Mouse (Mus musculus) neural tube, embryonic 12.5 days (tissue): ENCODE results near the gene Dusp18. TPM values are rescaled to one million over a fixed set of nuclear protein-coding genes. Genes with fewer than 3 reads are reported as not detected.

ENCODE experiments used
- ATAC-seq: fragments of 200-750 bp; cut with Nextera tagmentation; 2 replicates; pipeline ENCODE4 v1.8.0; 2017; ENCODE audit warnings: low read depth, mild to moderate bottlenecking, moderate TSS enrichment, moderate library complexity; ENCODE audit not compliant: low FRiP score
- H3K27ac ChIP-seq: fragments of 300-500 bp; sonication (generic); 2 replicates; pipeline ENCODE4 v1.5.1; 2016
- H3K27me3 ChIP-seq: fragments of 300-500 bp; sonication (generic); replicated peaks from 2 replicates; pipeline ENCODE4 v1.6.1; 2016; ENCODE audit warnings: mild to moderate bottlenecking
- H3K36me3 ChIP-seq: fragments of 300-500 bp; sonication (generic); 2 replicates; pipeline ENCODE4 v1.6.1; 2016; ENCODE audit warnings: mild to moderate bottlenecking
- H3K4me1 ChIP-seq: fragments of 300-500 bp; sonication (generic); 2 replicates; pipeline ENCODE4 v1.6.1; 2016
- H3K4me2 ChIP-seq: fragments of 300-500 bp; sonication (generic); replicated peaks from 2 replicates; pipeline ENCODE4 v1.6.1; 2016; ENCODE audit warnings: mild to moderate bottlenecking
- H3K4me3 ChIP-seq: fragments of 300-500 bp; sonication (generic); 2 replicates; pipeline ENCODE4 v1.5.1; 2016
- H3K9ac ChIP-seq: fragments of 300-500 bp; sonication (generic); 2 replicates; pipeline ENCODE4 v1.6.1; 2016; ENCODE audit warnings: mild to moderate bottlenecking
- H3K9me3 ChIP-seq: fragments of 300-500 bp; sonication (generic); 2 replicates; pipeline ENCODE4 v1.6.1; 2016; ENCODE audit warnings: mild to moderate bottlenecking
- WGBS: fragments of 180-500 bp; shearing (Covaris S2); methylation state at CpG from one replicate; pipeline ENCODE4 v1.1.7; 2016; 5-methylcytosine and 5-hydroxymethylcytosine counted together
- polyA plus RNA-seq: library from polyadenylated mRNA; unstranded; fragments of >200 nt; fragmentation: Nextera tagmentation; extraction: Ambion mirVana; gene quantifications from 2 replicates; pipeline ENCODE4 v1.2.1, GENCODE M21; 2016

The Dusp18 gene
- polyA plus RNA-seq, 1 experiment from 2014 or later: 23.5 TPM

DNA sequence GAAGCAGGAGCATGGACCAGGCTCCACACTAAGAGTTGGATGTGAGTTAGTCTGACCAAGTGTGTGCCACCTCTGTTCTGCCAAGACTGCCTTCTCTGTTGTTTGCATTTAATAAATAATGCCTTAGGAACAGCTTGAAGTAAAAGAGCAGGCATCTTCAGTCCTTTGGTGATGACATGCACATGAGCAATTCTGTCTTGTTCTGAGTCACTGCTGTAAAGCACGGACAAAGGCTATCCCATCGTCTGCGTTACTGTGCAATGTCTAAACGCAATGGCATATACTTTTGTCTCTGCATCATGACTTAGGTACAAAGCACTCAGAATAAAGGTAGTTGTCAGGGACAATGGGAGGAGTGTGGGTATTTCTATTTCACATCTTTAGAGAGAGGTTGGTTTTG is 35.3 kb upstream of the Dusp18 start:
- peaks cover 5% of the 10 kb centered on the region; the same call in 1 of the 2 replicates for H3K27me3 ChIP-seq
- H3K27ac ChIP-seq: no peak overlapping the region
- no peak overlapping the region for H3K4me2 ChIP-seq
- no peaks in the 10 kb centered on the region for H3K9me3 ChIP-seq
- H3K36me3 ChIP-seq: no peaks in the 10 kb centered on the region
- H3K4me1 ChIP-seq: 0 out of 2 replicates have a peak, but pooled peaks cover 4% of the 10 kb centered on the region
- no peak for ATAC-seq
- H3K4me3 ChIP-seq: no peak overlapping the region
- no peak overlapping the region for H3K9ac ChIP-seq
- WGBS: 91% methylated on average over 4 of the region's 4 CpGs

DNA sequence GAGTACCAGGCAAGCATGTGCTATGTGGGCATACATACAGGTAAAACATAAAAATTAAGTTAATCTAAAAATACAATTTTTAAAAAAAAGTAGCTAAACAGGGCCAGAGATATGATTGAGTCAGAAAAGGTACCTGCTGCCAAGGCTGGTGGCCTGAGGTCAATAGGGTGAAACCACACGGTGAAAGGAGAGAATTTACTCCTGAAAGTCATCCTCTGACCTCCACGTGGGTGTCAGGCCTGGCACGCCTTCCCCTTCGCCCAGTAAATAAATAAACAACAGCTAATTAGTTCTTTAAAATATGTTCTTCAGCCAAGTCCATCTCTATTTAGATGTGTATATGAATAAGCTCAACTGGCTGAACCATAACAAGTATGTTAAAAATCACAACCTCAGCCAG is 34.7 kb upstream of the Dusp18 start:
- Histone ChIP-seq H3K4me3 (no peak overlapping the region), H3K9me3 (no peaks in the 10 kb centered on the region), H3K27me3 (peaks cover 5% of the 10 kb centered on the region; the same call in 1 of the 2 replicates), H3K4me1 (0 out of 2 replicates have a peak, but pooled peaks cover 4% of the 10 kb centered on the region), H3K4me2 (no peak overlapping the region), H3K36me3 (no peaks in the 10 kb centered on the region), H3K9ac (no peak overlapping the region), H3K27ac (no peak overlapping the region)
- 80% methylated on average over 4 of the region's 4 CpGs for WGBS
- no peak for ATAC-seq

DNA sequence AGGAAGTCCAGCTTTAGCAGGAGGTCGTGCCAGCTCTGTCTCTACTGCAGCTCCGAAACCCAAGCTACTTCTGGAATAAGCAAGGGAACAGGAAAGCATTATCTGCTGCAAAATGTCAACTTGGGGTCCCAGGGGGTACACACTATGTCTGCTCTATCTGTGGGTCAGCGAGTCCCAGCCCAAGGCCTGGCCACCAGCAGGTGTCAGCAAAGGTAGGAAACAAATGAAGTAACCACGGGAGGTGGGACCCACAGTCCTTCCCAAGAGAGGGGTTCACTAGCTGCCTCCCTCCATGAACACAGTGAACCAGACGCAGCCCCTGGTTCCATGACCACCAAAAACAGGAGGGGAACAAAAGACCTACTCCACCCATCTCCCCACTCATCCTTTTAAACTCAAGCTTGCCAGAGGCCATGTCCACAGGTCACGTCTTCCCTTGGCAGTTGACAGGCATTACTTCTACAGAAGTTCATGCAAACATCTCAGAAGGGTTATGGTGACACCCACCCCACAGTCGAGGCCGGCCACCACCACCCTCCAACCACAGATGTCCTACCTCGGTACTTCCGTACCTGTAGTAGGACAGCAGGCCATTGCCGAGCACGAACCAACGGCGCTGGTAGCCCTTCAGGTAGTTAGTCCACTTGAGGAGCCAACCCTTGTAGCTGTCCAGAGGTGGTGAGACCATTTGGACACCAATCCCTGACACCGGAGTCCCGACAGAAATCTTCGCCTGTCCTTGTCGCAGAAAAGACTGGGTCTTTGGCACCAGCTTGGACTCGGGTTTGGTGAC is 32.2 kb upstream of the Dusp18 start:
- 0 out of 2 replicates have a peak, but pooled peaks cover 4% of the 10 kb centered on the region for H3K4me1 ChIP-seq
- H3K27ac ChIP-seq: no peak overlapping the region
- no peaks in the 10 kb centered on the region for H3K9me3 ChIP-seq
- ATAC-seq: 0 out of 2 replicates have a peak, but pooled peaks have one; percentile 4
- WGBS: 74% methylated on average over 19 of the region's 19 CpGs
- peaks cover 5% of the 10 kb centered on the region; the same call in 1 of the 2 replicates for H3K27me3 ChIP-seq
- H3K4me2 ChIP-seq: peak overlapping the region; percentile 76
- peak overlapping the region; percentile 57; the same call in 1 of the 2 replicates for H3K9ac ChIP-seq
- H3K36me3 ChIP-seq: no peaks in the 10 kb centered on the region
- peak overlapping the region; percentile 42; the same call in 1 of the 2 replicates for H3K4me3 ChIP-seq

DNA sequence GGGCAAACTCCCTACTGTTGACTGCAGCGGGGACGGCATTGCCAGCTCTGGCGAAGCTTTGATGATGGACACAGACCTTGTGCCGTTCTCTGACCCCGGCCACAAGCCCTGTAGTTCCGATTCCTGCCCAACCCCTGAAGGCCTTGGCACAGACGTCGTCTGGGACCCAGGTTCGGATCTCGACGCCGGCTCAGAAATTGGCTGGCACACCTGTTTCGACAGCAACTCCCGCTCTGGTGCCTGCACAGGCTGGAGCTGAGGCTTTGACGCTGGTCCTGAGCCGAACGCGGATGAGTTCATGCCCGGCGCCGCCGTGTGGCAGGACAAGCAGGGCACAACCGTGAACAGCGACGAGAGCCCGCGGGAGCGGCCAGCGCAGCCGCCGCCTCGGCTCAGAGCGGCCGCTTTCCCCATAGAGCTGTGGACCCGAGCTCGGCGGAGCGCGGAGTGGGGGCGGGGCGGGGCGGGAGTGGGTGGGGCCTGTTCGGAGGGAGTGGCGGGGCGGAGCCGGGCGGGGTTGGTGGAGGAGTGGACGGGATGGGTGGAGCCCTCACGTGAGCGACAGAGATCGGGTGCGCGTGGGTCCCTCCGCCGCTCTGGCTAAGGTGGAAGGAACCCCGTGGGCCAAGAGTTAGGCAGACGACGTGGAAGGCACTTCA is 31.5 kb upstream of the Dusp18 start, which contains the start of gene Osbp2:
Osbp2 (minus strand) TSS at position 450 of the 659 bp plus-strand sequence.
- peak; percentile 92 for ATAC-seq
- Histone ChIP-seq H3K4me2 (peak within 1 kb of the TSS; percentile 76), H3K27me3 (peaks cover 5% of the 10 kb centered on the region; the same call in 1 of the 2 replicates), H3K36me3 (no peaks in the 10 kb centered on the region), H3K9ac (peak within 1 kb of the TSS; percentile 57), H3K9me3 (no peaks in the 10 kb centered on the region), H3K4me3 (peak within 1 kb of the TSS; percentile 42), H3K27ac (no peak within 1 kb of the TSS), H3K4me1 (0 out of 2 replicates have a peak, but pooled peaks cover 4% of the 10 kb centered on the region)
- 4% methylated on average over 53 of the region's 58 CpGs for WGBS

DNA sequence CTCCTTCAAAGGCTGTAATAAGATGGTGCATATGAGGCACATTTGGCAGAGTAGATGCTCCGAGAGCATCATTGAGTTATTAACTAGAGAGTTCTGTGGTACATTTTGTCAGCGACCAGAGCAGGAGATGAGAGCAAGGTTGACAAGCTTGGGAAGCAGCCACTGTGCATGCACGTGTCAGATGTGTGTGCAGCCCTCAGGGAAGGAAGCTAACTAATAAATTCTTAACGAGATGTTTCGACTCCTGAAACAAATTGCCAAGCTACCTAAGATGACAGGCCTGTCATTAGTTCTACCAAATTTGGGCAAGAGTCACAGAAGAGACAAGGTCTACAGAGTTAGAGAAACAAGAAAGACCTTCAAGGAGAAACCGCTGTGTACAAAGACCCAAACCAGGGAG is 30.7 kb upstream of the Dusp18 start:
- Histone ChIP-seq H3K27ac (no peak overlapping the region), H3K9ac (no peak overlapping the region), H3K4me2 (peak overlapping the region; percentile 76), H3K4me1 (0 out of 2 replicates have a peak, but pooled peaks cover 4% of the 10 kb centered on the region), H3K4me3 (peak overlapping the region; percentile 42), H3K27me3 (peaks cover 5% of the 10 kb centered on the region; the same call in 1 of the 2 replicates), H3K9me3 (no peaks in the 10 kb centered on the region), H3K36me3 (no peaks in the 10 kb centered on the region)
- peak; percentile 38 for ATAC-seq
- WGBS: 38% methylated on average over 6 of the region's 6 CpGs

DNA sequence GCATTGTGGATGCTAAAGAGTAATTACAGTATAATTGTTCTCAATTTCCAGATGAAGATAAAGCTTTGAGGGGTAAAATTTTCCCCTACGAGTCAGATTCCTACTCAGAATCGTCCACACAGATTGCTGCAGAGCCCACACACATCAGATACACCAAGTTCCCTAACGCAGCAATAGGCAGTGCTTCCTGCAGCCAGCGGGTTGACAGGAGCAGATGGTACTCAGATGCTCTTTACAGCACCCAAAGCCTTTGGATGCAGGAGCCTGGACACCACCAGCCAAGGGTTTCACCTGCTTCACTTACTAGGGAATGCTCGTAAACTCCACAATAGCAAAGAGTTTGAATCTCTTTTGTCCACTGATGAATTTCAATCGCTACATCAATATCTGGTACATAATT is 18.6 kb upstream of the Dusp18 start:
- ATAC-seq: no peak
- Histone ChIP-seq H3K27me3 (no peaks in the 10 kb centered on the region), H3K9ac (no peak overlapping the region), H3K4me2 (no peak overlapping the region), H3K27ac (no peak overlapping the region), H3K4me3 (no peak overlapping the region), H3K36me3 (no peaks in the 10 kb centered on the region), H3K4me1 (no peaks in the 10 kb centered on the region), H3K9me3 (no peaks in the 10 kb centered on the region)
- 83% methylated on average over 6 of the region's 6 CpGs for WGBS

DNA sequence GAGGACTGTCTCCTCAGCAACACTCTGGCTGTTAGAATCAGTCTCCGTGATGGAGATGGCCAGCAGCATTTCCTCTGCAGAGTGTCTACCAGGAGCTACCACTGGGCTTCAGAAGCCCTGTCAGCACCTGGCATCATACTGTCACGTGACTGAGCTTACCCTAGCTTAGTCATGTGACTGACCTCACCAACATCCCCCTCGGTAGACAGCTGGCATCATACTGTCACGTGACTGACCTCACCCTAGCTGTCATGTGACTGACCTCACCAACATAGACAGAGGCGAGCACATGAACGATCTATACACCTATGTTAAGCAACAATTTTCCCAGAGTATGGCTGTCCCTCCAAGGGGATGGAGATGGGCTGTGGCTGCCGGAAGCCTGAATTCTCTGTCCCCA is 16.4 kb upstream of the Dusp18 start:
- Histone ChIP-seq H3K27me3 (no peaks in the 10 kb centered on the region), H3K9ac (no peak overlapping the region), H3K4me2 (no peak overlapping the region), H3K4me1 (no peaks in the 10 kb centered on the region), H3K4me3 (no peak overlapping the region), H3K36me3 (no peaks in the 10 kb centered on the region), H3K27ac (no peak overlapping the region), H3K9me3 (no peaks in the 10 kb centered on the region)
- WGBS: 78% methylated on average over 7 of the region's 7 CpGs
- ATAC-seq: no peak

DNA sequence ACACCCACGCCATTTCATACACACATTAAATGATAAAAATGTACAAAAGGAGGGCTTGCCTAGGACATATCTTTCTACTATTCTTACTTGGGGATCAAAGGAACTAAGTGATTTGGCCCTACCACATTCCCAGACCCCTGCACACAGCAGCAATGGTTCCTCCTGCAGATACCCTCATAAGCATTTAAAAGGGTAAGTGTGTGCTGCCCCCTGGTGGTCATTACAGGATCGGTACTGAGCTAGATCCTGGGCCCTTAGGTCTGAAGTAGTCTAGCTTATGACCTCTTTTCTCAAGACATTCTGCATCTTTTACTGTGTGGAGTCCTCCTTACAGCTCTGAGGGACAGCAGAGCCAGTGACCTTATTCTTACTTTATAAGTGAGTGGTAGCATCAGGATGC is 15.2 kb upstream of the Dusp18 start:
- no peaks in the 10 kb centered on the region for H3K27me3 ChIP-seq
- H3K9ac ChIP-seq: no peak overlapping the region
- H3K9me3 ChIP-seq: no peaks in the 10 kb centered on the region
- 37% methylated on average over 2 of the region's 2 CpGs for WGBS
- ATAC-seq: 0 out of 2 replicates have a peak, but pooled peaks have one; percentile 48
- no peak overlapping the region for H3K27ac ChIP-seq
- no peaks in the 10 kb centered on the region for H3K36me3 ChIP-seq
- peaks cover 5% of the 10 kb centered on the region; the same call in 1 of the 2 replicates for H3K4me1 ChIP-seq
- no peak overlapping the region for H3K4me2 ChIP-seq
- H3K4me3 ChIP-seq: no peak overlapping the region

DNA sequence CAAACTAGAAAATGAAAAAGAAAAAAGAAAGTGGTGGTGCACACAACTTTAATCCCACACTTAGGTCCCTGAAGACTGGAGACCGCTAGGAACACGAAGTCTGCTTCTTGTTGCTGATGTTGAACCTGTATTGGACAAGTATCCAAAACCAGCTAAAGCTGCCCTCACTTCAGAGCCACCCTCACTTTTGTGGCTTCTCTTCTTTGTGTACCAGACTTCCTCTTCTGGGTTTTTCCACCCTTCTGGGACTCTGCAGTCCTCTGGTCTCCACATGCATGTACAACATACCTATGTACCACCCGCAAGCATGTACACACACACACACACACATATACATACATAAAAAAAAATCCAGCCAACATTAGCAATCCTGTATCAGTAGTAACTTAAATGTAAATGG is 11.3 kb upstream of the Dusp18 start:
- no peak overlapping the region for H3K4me2 ChIP-seq

DNA sequence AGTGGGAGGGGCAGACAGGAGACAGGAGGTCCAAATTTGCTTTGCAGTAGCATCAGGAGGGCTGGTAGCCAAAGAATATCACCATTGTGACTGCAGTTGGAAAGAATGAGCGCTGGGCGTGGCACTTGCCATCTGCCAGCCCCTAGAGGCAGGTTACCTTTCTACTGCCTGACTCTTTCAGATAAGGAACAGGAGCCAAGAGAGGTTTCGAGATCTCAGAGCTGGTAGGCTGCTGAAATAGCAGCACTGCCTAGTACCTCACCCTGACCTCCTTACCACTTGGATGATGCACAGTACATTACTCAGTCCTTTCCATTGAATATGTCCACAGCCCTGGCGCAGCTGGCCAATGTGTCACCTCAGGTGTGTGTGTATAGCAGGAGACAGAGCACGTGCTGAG is 7.7 kb upstream of the Dusp18 start:
- H3K36me3 ChIP-seq: no peaks in the 10 kb centered on the region
- no peaks in the 10 kb centered on the region for H3K27me3 ChIP-seq
- ATAC-seq: no peak
- 73% methylated on average over 5 of the region's 5 CpGs for WGBS
- peaks cover 8% of the 10 kb centered on the region for H3K4me1 ChIP-seq
- H3K4me3 ChIP-seq: no peak overlapping the region
- H3K9me3 ChIP-seq: no peaks in the 10 kb centered on the region
- no peak overlapping the region for H3K9ac ChIP-seq
- no peak overlapping the region for H3K27ac ChIP-seq
- no peak overlapping the region for H3K4me2 ChIP-seq

More for the DNA sequence above, 11.3 kb upstream of the Dusp18 start:
- WGBS: 87% methylated on average over 3 of the region's 3 CpGs
- H3K4me1 ChIP-seq: peaks cover 8% of the 10 kb centered on the region
- H3K27me3 ChIP-seq: no peaks in the 10 kb centered on the region
- H3K36me3 ChIP-seq: no peaks in the 10 kb centered on the region
- H3K9ac ChIP-seq: no peak overlapping the region
- no peak overlapping the region for H3K4me3 ChIP-seq
- no peak overlapping the region for H3K27ac ChIP-seq
- H3K9me3 ChIP-seq: no peaks in the 10 kb centered on the region
- no peak for ATAC-seq

DNA sequence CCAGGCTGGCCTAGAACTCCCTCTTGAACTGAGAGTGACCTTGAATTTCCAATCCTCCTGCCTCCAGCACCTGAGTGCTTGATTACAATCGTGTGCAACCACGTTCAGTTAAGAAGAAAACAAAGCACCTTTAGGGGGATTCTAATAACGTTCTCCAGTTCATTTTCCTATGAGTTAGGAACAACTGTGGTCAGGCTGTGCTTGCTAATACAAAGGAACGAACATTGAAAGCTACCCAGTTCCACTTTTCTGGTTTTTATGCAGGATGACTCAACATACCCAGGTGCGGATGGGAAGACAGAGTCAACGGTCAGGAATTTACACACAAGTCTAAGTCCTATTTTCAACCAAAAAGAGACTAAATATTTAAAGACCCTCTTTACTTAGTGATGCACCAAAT is 1.1 kb upstream of the Dusp18 start:
- Histone ChIP-seq H3K36me3 (peaks cover 21% of the 10 kb centered on the region), H3K4me2 (peak overlapping the region; percentile 73), H3K4me3 (no peak overlapping the region), H3K4me1 (peaks cover 4% of the 10 kb centered on the region; the same call in 1 of the 2 replicates), H3K27me3 (no peaks in the 10 kb centered on the region), H3K9me3 (no peaks in the 10 kb centered on the region), H3K9ac (no peak overlapping the region), H3K27ac (no peak overlapping the region)
- WGBS: 87% methylated on average over 6 of the region's 6 CpGs
- no peak for ATAC-seq

DNA sequence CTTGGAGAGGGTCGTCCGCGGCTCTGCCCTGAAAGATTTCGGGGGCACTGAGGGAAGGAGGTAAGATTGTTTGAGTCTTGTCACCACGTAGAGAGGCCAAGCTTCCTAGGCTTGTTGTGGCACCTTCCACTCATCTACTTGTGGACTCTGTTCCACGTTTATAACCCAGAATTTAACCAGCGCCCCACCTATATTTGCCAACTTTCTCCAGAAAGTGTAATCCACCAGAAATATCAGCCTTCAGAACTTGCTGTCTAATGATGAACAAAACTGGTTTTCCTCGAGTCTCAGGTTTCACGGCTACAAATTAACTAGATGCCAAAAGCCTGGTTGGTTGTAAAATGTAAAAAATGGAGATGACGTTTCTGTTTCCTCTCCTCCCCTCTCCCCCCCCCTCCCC is 418 bp downstream of the Dusp18 start:
- no peak for ATAC-seq
- 5% methylated on average over 10 of the region's 10 CpGs for WGBS
- peak overlapping the region; percentile 73 for H3K4me2 ChIP-seq
- peak overlapping the region; percentile 44 for H3K4me3 ChIP-seq
- peak overlapping the region; percentile 59 for H3K9ac ChIP-seq
- H3K9me3 ChIP-seq: no peaks in the 10 kb centered on the region
- H3K36me3 ChIP-seq: peaks cover 21% of the 10 kb centered on the region
- H3K27me3 ChIP-seq: no peaks in the 10 kb centered on the region
- peaks cover 4% of the 10 kb centered on the region; the same call in 1 of the 2 replicates for H3K4me1 ChIP-seq
- peak overlapping the region; percentile 50; the same call in 1 of the 2 replicates for H3K27ac ChIP-seq
